Mouse (Mus musculus): ENCODE measurements at regions not wholly inside any gene's neighbourhood (a gene's known extent, or its start where the extent isn't known, plus 50 kb on each side); places are given as distances from the start of the nearest gene placed in this dataset.

DNA sequence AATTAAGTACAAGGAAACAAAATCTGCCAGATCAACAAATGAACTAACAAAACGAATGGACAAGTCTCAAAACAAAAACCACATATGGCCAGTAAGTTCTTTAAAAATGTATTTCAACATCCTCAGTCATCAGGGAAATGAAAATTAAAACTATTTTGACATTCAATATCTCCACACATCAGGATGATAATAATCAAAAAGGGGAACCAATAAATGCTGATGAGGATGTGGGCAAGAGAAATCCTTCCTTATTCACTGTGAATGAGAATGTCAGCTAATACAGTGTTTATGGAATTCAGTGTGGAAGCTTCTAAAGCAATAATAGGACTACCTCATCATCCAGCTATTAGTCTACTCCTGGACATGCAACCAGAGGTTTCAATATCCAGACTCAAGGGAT, 86.1 kb upstream of the Trp63 start:
- no peak for ATAC-seq (ENCODE audit: low FRiP score)
- Histone ChIP-seq H3K36me3 (no peaks in the 10 kb centered on the region), H3K27ac (no peak overlapping the region), H3K9ac (no peak overlapping the region), H3K27me3 (no peaks in the 10 kb centered on the region), H3K4me1 (replicated peaks) (no peaks in the 10 kb centered on the region), H3K9me3 (no peaks in the 10 kb centered on the region), H3K4me3 (no peak overlapping the region), H3K4me2 (no peak overlapping the region)
- 86% methylated on average over 1 of the region's 1 CpGs for WGBS

DNA sequence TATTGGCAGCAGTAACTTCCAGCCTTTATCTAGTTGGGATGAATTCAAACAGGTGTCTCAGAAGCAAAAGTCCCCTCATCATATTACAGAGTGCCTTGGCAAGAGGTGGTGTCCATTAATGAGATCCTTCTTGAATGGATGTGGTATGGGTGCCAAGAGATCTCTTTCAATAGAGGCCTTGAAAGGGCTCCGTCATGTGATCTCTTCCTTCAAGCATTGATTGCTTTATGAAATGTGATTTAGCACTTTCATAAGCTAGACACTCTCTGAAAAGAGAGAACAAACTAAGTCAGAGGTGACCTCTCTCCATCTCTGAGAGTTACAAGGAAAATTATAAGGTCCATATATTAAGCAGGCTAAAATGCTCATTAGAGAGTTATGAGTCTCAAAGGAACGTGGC, 80.4 kb upstream of the Trp63 start:
- H3K4me3 ChIP-seq: no peak overlapping the region
- no peak for ATAC-seq (ENCODE audit: low FRiP score)
- H3K4me2 ChIP-seq: no peak overlapping the region
- H3K9ac ChIP-seq: no peak overlapping the region
- H3K27me3 ChIP-seq: no peaks in the 10 kb centered on the region
- no peaks in the 10 kb centered on the region for H3K36me3 ChIP-seq
- H3K27ac ChIP-seq: no peak overlapping the region
- no peaks in the 10 kb centered on the region for H3K9me3 ChIP-seq
- H3K4me1 ChIP-seq (replicated peaks): no peaks in the 10 kb centered on the region
- WGBS: 89% methylated on average over 2 of the region's 2 CpGs

DNA sequence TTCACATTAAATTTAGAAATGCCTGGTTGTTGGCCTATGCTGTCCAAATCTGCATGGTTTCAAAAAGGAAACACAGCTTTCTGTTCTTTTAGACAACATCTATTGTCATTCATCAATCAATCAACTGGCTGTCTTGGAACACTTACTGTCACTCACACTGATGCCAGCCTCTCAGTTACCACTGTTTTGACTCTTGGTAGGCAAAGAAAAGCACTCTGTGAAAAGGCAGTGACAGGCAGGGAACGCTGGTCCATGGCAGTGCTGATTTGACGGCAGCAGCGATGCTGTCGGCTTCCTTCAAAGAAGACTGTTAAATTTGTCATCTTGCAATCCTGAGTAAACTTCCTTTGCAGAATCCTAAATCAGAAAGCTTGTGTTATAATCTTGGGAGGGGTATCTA, 68.3 kb upstream of the Trp63 start:
- Histone ChIP-seq H3K36me3 (no peaks in the 10 kb centered on the region), H3K4me2 (no peak overlapping the region), H3K4me1 (replicated peaks) (no peaks in the 10 kb centered on the region), H3K27me3 (no peaks in the 10 kb centered on the region), H3K9me3 (no peaks in the 10 kb centered on the region), H3K4me3 (no peak overlapping the region), H3K27ac (no peak overlapping the region), H3K9ac (no peak overlapping the region)
- no peak for ATAC-seq (ENCODE audit: low FRiP score)
- 64% methylated on average over 4 of the region's 4 CpGs for WGBS

- H3K4me3 ChIP-seq: no peak overlapping the region
Measured at GRCm38 (mm10) chr16:25615646-25616045, 67.9 kb upstream of the Trp63 start.

DNA sequence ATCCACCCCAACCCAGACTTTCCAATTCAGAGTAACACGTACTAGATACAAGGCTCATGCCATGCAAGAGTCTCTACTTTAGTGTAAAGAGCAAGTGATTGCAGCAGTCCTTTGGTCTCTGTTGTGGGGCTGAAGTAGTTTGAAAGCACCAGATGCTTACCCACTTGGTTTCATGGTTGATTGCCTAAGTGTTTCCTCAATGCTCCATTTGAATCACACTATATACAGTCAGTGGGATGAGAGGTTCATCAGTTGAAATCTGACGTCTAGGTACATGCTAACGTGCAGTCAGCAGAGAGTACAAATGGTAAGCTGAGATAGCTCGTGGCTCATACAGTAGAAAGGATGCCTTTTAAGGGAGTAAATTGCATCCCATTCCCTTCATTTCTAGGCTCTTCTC, 64.7 kb upstream of the Trp63 start:
- Histone ChIP-seq H3K9ac (no peak overlapping the region), H3K4me1 (replicated peaks) (no peaks in the 10 kb centered on the region), H3K27ac (no peak overlapping the region), H3K4me2 (no peak overlapping the region), H3K27me3 (no peaks in the 10 kb centered on the region), H3K9me3 (no peaks in the 10 kb centered on the region), H3K36me3 (no peaks in the 10 kb centered on the region), H3K4me3 (no peak overlapping the region)
- ATAC-seq (ENCODE audit: low FRiP score): no peak
- WGBS: 79% methylated on average over 4 of the region's 4 CpGs

More at GRCm38 (mm10) chr16:25615646-25616045, 67.9 kb upstream of the Trp63 start:
- H3K9me3 ChIP-seq: no peaks in the 10 kb centered on the region
- no peaks in the 10 kb centered on the region for H3K36me3 ChIP-seq
- no peak overlapping the region for H3K9ac ChIP-seq
- H3K27me3 ChIP-seq: no peaks in the 10 kb centered on the region
- ATAC-seq (ENCODE audit: low FRiP score): no peak
- no peaks in the 10 kb centered on the region for H3K4me1 ChIP-seq (replicated peaks)
- H3K27ac ChIP-seq: no peak overlapping the region
- no peak overlapping the region for H3K4me2 ChIP-seq

GRCm38 (mm10) chr16:25622651-25623050, 60.9 kb upstream of the Trp63 start:
- no peak for ATAC-seq (ENCODE audit: low FRiP score)
- no peaks in the 10 kb centered on the region for H3K27me3 ChIP-seq
- WGBS: 87% methylated on average over 2 of the region's 2 CpGs

DNA sequence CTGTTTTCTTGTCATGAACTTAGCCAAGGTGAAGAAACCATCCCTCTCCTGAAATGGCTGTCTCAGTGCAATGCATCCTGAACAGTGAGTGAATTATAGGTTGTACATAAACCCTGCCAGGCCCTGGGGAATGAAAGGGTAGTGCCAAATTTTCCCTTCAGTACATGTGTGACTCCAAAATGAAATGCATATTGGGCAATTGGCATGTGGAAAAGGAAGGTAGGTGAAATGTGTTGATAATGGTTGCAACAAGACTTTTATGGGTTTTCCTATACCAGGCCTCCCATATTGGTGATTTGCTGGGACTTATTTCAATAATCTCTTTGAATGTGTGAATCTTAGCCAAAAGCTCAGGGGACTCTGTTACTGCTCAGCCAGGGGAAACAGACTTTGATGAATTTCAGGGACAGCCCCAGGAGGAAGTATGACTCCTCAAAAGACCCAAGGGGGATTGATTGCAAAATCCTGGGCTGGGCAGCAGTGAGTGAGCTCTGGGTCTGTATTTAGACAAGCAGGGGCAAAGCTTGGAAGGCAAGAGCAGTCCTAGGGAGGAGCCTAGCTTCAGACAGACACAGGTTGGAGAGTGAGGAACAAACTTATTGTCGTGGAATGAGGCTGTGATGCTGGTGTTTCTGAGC, 59.5 kb upstream of the Trp63 start:
- H3K4me3 ChIP-seq: no peak overlapping the region
- no peak overlapping the region for H3K4me2 ChIP-seq
- no peak for ATAC-seq (ENCODE audit: low FRiP score)
- no peak overlapping the region for H3K27ac ChIP-seq
- no peaks in the 10 kb centered on the region for H3K27me3 ChIP-seq
- no peak overlapping the region for H3K9ac ChIP-seq
- H3K4me1 ChIP-seq (replicated peaks): no peaks in the 10 kb centered on the region
- H3K9me3 ChIP-seq: no peaks in the 10 kb centered on the region
- 78% methylated on average over 1 of the region's 1 CpGs for WGBS
- H3K36me3 ChIP-seq: no peaks in the 10 kb centered on the region

More at GRCm38 (mm10) chr16:25622651-25623050, 60.9 kb upstream of the Trp63 start:
- Histone ChIP-seq H3K9me3 (no peaks in the 10 kb centered on the region), H3K9ac (no peak overlapping the region), H3K4me1 (replicated peaks) (no peaks in the 10 kb centered on the region), H3K4me3 (no peak overlapping the region), H3K4me2 (no peak overlapping the region), H3K27ac (no peak overlapping the region), H3K36me3 (no peaks in the 10 kb centered on the region)

DNA sequence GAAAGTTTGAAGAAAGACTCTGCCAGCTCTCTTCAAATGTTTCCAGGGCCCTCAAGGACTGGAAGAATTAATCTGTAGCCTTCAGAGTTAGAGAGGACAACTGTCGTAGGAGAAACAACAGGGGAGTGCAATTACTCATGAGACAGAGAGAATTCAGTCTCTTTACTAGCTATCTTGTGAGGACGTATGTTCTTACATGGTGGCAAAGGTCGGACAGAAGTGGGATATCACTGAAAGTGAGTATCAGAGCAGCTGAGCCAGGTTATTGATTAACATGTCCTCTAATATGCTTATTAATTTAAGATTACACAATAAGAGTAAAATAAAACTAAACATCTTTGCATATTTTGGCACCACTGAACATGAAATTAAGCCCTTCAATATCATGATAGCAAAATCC, 53.8 kb upstream of the Trp63 start:
- ATAC-seq (ENCODE audit: low FRiP score): no peak
- H3K9me3 ChIP-seq: no peaks in the 10 kb centered on the region
- H3K27me3 ChIP-seq: no peaks in the 10 kb centered on the region
- H3K4me2 ChIP-seq: no peak overlapping the region
- no peaks in the 10 kb centered on the region for H3K36me3 ChIP-seq
- H3K27ac ChIP-seq: no peak overlapping the region
- H3K4me1 ChIP-seq (replicated peaks): 0 out of 2 replicates have a peak, but pooled peaks cover 4% of the 10 kb centered on the region
- 72% methylated on average over 3 of the region's 3 CpGs for WGBS
- H3K9ac ChIP-seq: no peak overlapping the region
- H3K4me3 ChIP-seq: no peak overlapping the region

GRCm38 (mm10) chr16:25631139-25631716, 52.3 kb upstream of the Trp63 start:
- peak; percentile 89 for ATAC-seq (ENCODE audit: low FRiP score)
- Histone ChIP-seq H3K27me3 (no peaks in the 10 kb centered on the region), H3K4me1 (replicated peaks) (0 out of 2 replicates have a peak, but pooled peaks cover 4% of the 10 kb centered on the region), H3K4me2 (no peak overlapping the region), H3K36me3 (no peaks in the 10 kb centered on the region), H3K9me3 (no peaks in the 10 kb centered on the region), H3K9ac (no peak overlapping the region), H3K4me3 (no peak overlapping the region), H3K27ac (no peak overlapping the region)
- WGBS: 54% methylated on average over 6 of the region's 6 CpGs

Data from hindbrain, embryonic 13.5 days (tissue).